Mouse (Mus musculus) embryonic facial prominence, embryonic 15.5 days (tissue): ENCODE measurements around the gene Tesk1. TPM values are rescaled to one million over a fixed set of nuclear protein-coding genes. Genes with fewer than 3 reads are reported as not detected.

Experiments used
- ATAC-seq: fragments of 200-750 bp; cut with Nextera tagmentation; 2 replicates; pipeline ENCODE4 v1.8.0; 2017; ENCODE audit warnings: low read depth, moderate TSS enrichment; ENCODE audit not compliant: insufficient number of reproducible peaks, low FRiP score, low TSS enrichment
- H3K27ac ChIP-seq: fragments of 300-500 bp; sonication (generic); replicated peaks from 2 replicates; pipeline ENCODE4 v1.5.1; 2015; ENCODE audit warnings: mild to moderate bottlenecking, inconsistent platforms
- H3K27me3 ChIP-seq: fragments of 300-500 bp; sonication (generic); 2 replicates; pipeline ENCODE4 v1.6.1; 2015; ENCODE audit warnings: inconsistent platforms
- H3K36me3 ChIP-seq: fragments of 300-500 bp; sonication (generic); 2 replicates; pipeline ENCODE4 v1.6.1; 2015; ENCODE audit warnings: mild to moderate bottlenecking, inconsistent platforms
- H3K4me1 ChIP-seq: fragments of 300-500 bp; sonication (generic); 2 replicates; pipeline ENCODE4 v1.6.1; 2015; ENCODE audit warnings: inconsistent platforms
- H3K4me2 ChIP-seq: fragments of 300-500 bp; sonication (generic); replicated peaks from 2 replicates; pipeline ENCODE4 v1.6.1; 2015; ENCODE audit warnings: mild to moderate bottlenecking, inconsistent platforms
- H3K4me3 ChIP-seq: fragments of 300-500 bp; sonication (generic); replicated peaks from 2 replicates; pipeline ENCODE4 v1.5.1; 2015; ENCODE audit warnings: mild to moderate bottlenecking, inconsistent platforms
- H3K9ac ChIP-seq: fragments of 300-500 bp; sonication (generic); 2 replicates; pipeline ENCODE4 v1.6.1; 2015; ENCODE audit warnings: inconsistent platforms
- H3K9me3 ChIP-seq: fragments of 300-500 bp; sonication (generic); replicated peaks from 2 replicates; pipeline ENCODE4 v1.6.1; 2016; ENCODE audit warnings: inconsistent platforms
- WGBS: fragments of 180-500 bp; shearing (Covaris S2); methylation state at CpG from one replicate; pipeline ENCODE4 v1.1.7; 2015; 5-methylcytosine and 5-hydroxymethylcytosine counted together
- polyA plus RNA-seq: library from polyadenylated mRNA; unstranded; fragments of >200 nt; fragmentation: Nextera tagmentation; extraction: Ambion mirVana; gene quantifications from 2 replicates; pipeline ENCODE4 v1.2.1, GENCODE M21; 2015

Tesk1 gene
- 9.2 and 9.3 TPM in 2 replicates for polyA plus RNA-seq

- Histone ChIP-seq H3K9me3 (no peaks in the 10 kb centered on the region), H3K27me3 (no peaks in the 10 kb centered on the region), H3K27ac (peak within 1 kb of the TSS; percentile 94), H3K4me3 (peak within 1 kb of the TSS; percentile 96), H3K9ac (peak within 1 kb of the TSS; percentile 96), H3K36me3 (peaks cover 19% of the 10 kb centered on the region), H3K4me2 (peak within 1 kb of the TSS; percentile 79), H3K4me1 (peaks cover 15% of the 10 kb centered on the region)
- no peak for ATAC-seq
- WGBS = 15% methylated on average over 4 of the region's 4 CpGs
These were observed at the start of gene Tesk1 for GRCm38 (mm10) chr4:43441639-43442038. Tesk1 (plus strand) TSS chr4:43441939.

- peak overlapping the region; percentile 83 for H3K27ac ChIP-seq
- peaks cover 30% of the 10 kb centered on the region for H3K4me1 ChIP-seq
- no peak overlapping the region for H3K4me3 ChIP-seq
- H3K9me3 ChIP-seq = no peaks in the 10 kb centered on the region
- H3K27me3 ChIP-seq = no peaks in the 10 kb centered on the region
- H3K9ac ChIP-seq = no peak overlapping the region
- no peak overlapping the region for H3K4me2 ChIP-seq
- H3K36me3 ChIP-seq = no peaks in the 10 kb centered on the region
- ATAC-seq = peak; percentile 52
- 41% methylated on average over 15 of the region's 15 CpGs for WGBS
These were observed 47.3 kb upstream of the Tesk1 start for GRCm38 (mm10) chr4:43394345-43394891.

- Histone ChIP-seq H3K9ac (no peak overlapping the region), H3K4me2 (no peak overlapping the region), H3K4me1 (peaks cover 38% of the 10 kb centered on the region), H3K27ac (peak overlapping the region; percentile 83), H3K27me3 (no peaks in the 10 kb centered on the region), H3K4me3 (no peak overlapping the region), H3K9me3 (no peaks in the 10 kb centered on the region), H3K36me3 (no peaks in the 10 kb centered on the region)
- ATAC-seq = no peak
- 87% methylated on average over 5 of the region's 5 CpGs for whole genome bisulfite sequencing
These were observed 46.6 kb upstream of the Tesk1 start for GRCm38 (mm10) chr4:43395147-43395546.

GRCm38 (mm10) chr4:43395836-43396235 is 45.9 kb upstream of the Tesk1 start:
- H3K4me1 ChIP-seq = peaks cover 44% of the 10 kb centered on the region
- WGBS = 60% methylated on average over 9 of the region's 9 CpGs
- ATAC-seq = no peak

GRCm38 (mm10) chr4:43396381-43396780 is 45.4 kb upstream of the Tesk1 start:
- Histone ChIP-seq H3K4me3 (no peak overlapping the region), H3K27ac (no peak overlapping the region), H3K27me3 (no peaks in the 10 kb centered on the region), H3K36me3 (no peaks in the 10 kb centered on the region), H3K9me3 (no peaks in the 10 kb centered on the region), H3K4me2 (no peak overlapping the region), H3K4me1 (peaks cover 49% of the 10 kb centered on the region), H3K9ac (no peak overlapping the region)
- no peak for ATAC-seq
- WGBS = 61% methylated on average over 5 of the region's 5 CpGs

More at GRCm38 (mm10) chr4:43395836-43396235, 45.9 kb upstream of the Tesk1 start:
- Histone ChIP-seq H3K27ac (no peak overlapping the region), H3K9ac (no peak overlapping the region), H3K27me3 (no peaks in the 10 kb centered on the region), H3K36me3 (no peaks in the 10 kb centered on the region), H3K4me3 (no peak overlapping the region), H3K9me3 (no peaks in the 10 kb centered on the region), H3K4me2 (no peak overlapping the region)

GRCm38 (mm10) chr4:43398014-43398413 is 43.7 kb upstream of the Tesk1 start:
- Histone ChIP-seq H3K36me3 (no peaks in the 10 kb centered on the region), H3K4me1 (peaks cover 55% of the 10 kb centered on the region), H3K27me3 (no peaks in the 10 kb centered on the region), H3K4me2 (no peak overlapping the region), H3K4me3 (no peak overlapping the region), H3K9me3 (no peaks in the 10 kb centered on the region), H3K9ac (no peak overlapping the region), H3K27ac (0 out of 2 replicates have a peak overlapping the region, but pooled peaks have one; percentile 39)
- no peak for ATAC-seq
- 66% methylated on average over 4 of the region's 4 CpGs for WGBS

- ATAC-seq = peak; percentile 51; the same call in 1 of the 2 replicates
- Histone ChIP-seq H3K9ac (no peak overlapping the region), H3K27ac (peak overlapping the region; percentile 71)
These were observed 42.9 kb upstream of the Tesk1 start for GRCm38 (mm10) chr4:43398829-43399331.

GRCm38 (mm10) chr4:43399391-43400131 is 42.2 kb upstream of the Tesk1 start:
- Histone ChIP-seq H3K4me1 (peaks cover 47% of the 10 kb centered on the region), H3K36me3 (no peaks in the 10 kb centered on the region), H3K9me3 (no peaks in the 10 kb centered on the region), H3K27me3 (no peaks in the 10 kb centered on the region), H3K4me3 (peak overlapping the region; percentile 15), H3K4me2 (peak overlapping the region; percentile 34), H3K27ac (peak overlapping the region; percentile 71), H3K9ac (no peak overlapping the region)
- peak; percentile 40; the same call in 1 of the 2 replicates for ATAC-seq
- WGBS = 56% methylated on average over 31 of the region's 31 CpGs

More at GRCm38 (mm10) chr4:43398829-43399331, 42.9 kb upstream of the Tesk1 start:
- Histone ChIP-seq H3K36me3 (no peaks in the 10 kb centered on the region), H3K4me1 (peaks cover 54% of the 10 kb centered on the region), H3K4me2 (peak overlapping the region; percentile 34), H3K9me3 (no peaks in the 10 kb centered on the region), H3K27me3 (no peaks in the 10 kb centered on the region), H3K4me3 (peak overlapping the region; percentile 15)
- WGBS = 24% methylated on average over 17 of the region's 17 CpGs

GRCm38 (mm10) chr4:43400976-43401375 is 40.8 kb upstream of the Tesk1 start:
- peak; percentile 53 for ATAC-seq
- 26% methylated on average over 10 of the region's 10 CpGs for WGBS
- Histone ChIP-seq H3K4me3 (no peak overlapping the region), H3K9ac (no peak overlapping the region; the same call in 1 of the 2 replicates), H3K27me3 (no peaks in the 10 kb centered on the region), H3K4me2 (no peak overlapping the region; the same call in 1 of the 2 replicates), H3K9me3 (no peaks in the 10 kb centered on the region), H3K27ac (peak overlapping the region; percentile 44; the same call in 1 of the 2 replicates), H3K36me3 (no peaks in the 10 kb centered on the region), H3K4me1 (peaks cover 50% of the 10 kb centered on the region)

GRCm38 (mm10) chr4:43401486-43401885 is 40.3 kb upstream of the Tesk1 start:
- Histone ChIP-seq H3K4me1 (peaks cover 51% of the 10 kb centered on the region), H3K27me3 (no peaks in the 10 kb centered on the region), H3K4me3 (0 out of 2 replicates have a peak overlapping the region, but pooled peaks have one; percentile 2), H3K9ac (no peak overlapping the region), H3K9me3 (no peaks in the 10 kb centered on the region), H3K4me2 (no peak overlapping the region), H3K27ac (peak overlapping the region; percentile 44; the same call in 1 of the 2 replicates), H3K36me3 (no peaks in the 10 kb centered on the region)
- WGBS = 77% methylated on average over 10 of the region's 10 CpGs
- no peak for ATAC-seq

GRCm38 (mm10) chr4:43402212-43402611 is 39.5 kb upstream of the Tesk1 start:
- WGBS = 65% methylated on average over 9 of the region's 9 CpGs
- H3K36me3 ChIP-seq = no peaks in the 10 kb centered on the region
- no peak overlapping the region for H3K4me3 ChIP-seq
- no peaks in the 10 kb centered on the region for H3K9me3 ChIP-seq
- H3K4me2 ChIP-seq = no peak overlapping the region
- no peak for ATAC-seq
- peaks cover 53% of the 10 kb centered on the region for H3K4me1 ChIP-seq
- no peak overlapping the region for H3K27ac ChIP-seq
- no peaks in the 10 kb centered on the region for H3K27me3 ChIP-seq
- no peak overlapping the region for H3K9ac ChIP-seq
